Mouse (Mus musculus): Measurements from ENCODE around the gene Abcb11.

GRCm38 (mm10) chr2:69365275-69365674 lies 22.9 kb upstream of the Abcb11 start:
- TF ChIP-seq CTCF (IDR thresholded peaks at IDR 0.05) (no peak), EP300 (IDR thresholded peaks at IDR 0.05) (no peak)

Measured in lung, postnatal 0 days (tissue).